Mouse (Mus musculus): ENCODE data around the gene Atp8b4. TPM values are rescaled to one million over a fixed set of nuclear protein-coding genes. Genes with fewer than 3 reads are reported as not detected.

Atp8b4 gene
- total and polyA plus RNA-seq, 2 experiments from 2014 or later, result 0.10 TPM; not detected in 1

DNA sequence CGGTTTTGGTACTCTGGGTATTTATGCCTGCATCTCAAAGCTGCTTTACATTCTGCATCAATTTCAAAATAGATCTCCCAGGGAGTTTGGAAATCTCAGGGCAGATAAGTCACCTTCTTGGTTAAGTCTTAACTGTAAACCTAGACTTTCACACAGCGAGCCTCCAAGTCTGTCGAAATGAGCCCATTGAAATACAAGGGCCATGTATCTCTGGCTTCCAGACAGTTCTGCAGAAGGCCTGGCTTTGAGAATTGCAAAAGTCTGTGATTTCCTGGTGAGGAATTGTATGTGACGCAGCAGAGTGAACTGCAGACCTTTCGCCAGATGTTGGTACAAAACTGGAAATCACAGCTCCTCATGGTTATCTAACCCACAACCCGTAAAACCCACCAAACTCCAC is 182.4 kb downstream of the Atp8b4 start:
- H3K36me3 ChIP-seq (ENCODE audit: insufficient read depth, low read length), result no peaks in the 10 kb centered on the region
- WGBS, result 90% methylated on average over 6 of the region's 6 CpGs
- H3K4me3 ChIP-seq (ENCODE audit: low read length), result no peak overlapping the region
- H3K9ac ChIP-seq (replicated peaks; ENCODE audit: low read length), result no peak overlapping the region
- H3K4me2 ChIP-seq (ENCODE audit: low read depth, low read length), result no peak overlapping the region
- H3K27me3 ChIP-seq (ENCODE audit: insufficient read depth, low read length), result no peaks in the 10 kb centered on the region
- no peaks in the 10 kb centered on the region for H3K9me3 ChIP-seq (ENCODE audit: low read length)
- H3K4me1 ChIP-seq (ENCODE audit: insufficient read depth, low read length), result no peaks in the 10 kb centered on the region
- no peak overlapping the region for H3K27ac ChIP-seq
- TF ChIP-seq CTCF (IDR thresholded peaks at IDR 0.05; ENCODE audit: low read depth), result no peak
- DNase-seq (ENCODE audit: low spot score) (no peak), ATAC-seq (no peak)

DNA sequence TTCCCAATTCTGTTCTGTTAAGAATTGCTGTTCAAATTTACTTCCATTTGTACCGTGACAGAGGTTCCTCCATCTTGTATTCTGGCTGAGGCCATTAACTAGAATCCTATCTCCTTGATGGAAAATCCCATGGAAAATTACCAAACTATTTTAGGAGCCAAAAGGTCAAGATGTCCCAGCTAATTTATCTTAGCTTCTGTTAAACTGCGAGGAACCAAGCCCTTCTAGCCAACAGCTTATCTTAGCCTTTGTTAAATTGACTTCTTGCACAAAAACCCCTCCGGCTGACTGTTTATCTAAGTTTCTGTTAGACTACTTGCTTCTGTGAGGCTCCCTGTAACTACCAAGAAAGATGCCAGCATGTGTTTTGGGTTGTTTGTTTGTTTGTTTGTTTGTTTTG is 183.5 kb downstream of the Atp8b4 start:
- no peak overlapping the region for H3K27ac ChIP-seq
- no peaks in the 10 kb centered on the region for H3K27me3 ChIP-seq (ENCODE audit: insufficient read depth, low read length)
- WGBS, result 87% methylated on average over 3 of the region's 3 CpGs
- H3K9ac ChIP-seq (replicated peaks; ENCODE audit: low read length), result no peak overlapping the region
- DNase-seq (ENCODE audit: low spot score) (no peak), ATAC-seq (no peak)
- no peaks in the 10 kb centered on the region for H3K9me3 ChIP-seq (ENCODE audit: low read length)
- TF ChIP-seq CTCF (IDR thresholded peaks at IDR 0.05; ENCODE audit: low read depth), result no peak
- H3K4me2 ChIP-seq (ENCODE audit: low read depth, low read length), result no peak overlapping the region
- no peak overlapping the region for H3K4me3 ChIP-seq (ENCODE audit: low read length)
- no peaks in the 10 kb centered on the region for H3K36me3 ChIP-seq (ENCODE audit: insufficient read depth, low read length)
- no peaks in the 10 kb centered on the region for H3K4me1 ChIP-seq (ENCODE audit: insufficient read depth, low read length)

DNA sequence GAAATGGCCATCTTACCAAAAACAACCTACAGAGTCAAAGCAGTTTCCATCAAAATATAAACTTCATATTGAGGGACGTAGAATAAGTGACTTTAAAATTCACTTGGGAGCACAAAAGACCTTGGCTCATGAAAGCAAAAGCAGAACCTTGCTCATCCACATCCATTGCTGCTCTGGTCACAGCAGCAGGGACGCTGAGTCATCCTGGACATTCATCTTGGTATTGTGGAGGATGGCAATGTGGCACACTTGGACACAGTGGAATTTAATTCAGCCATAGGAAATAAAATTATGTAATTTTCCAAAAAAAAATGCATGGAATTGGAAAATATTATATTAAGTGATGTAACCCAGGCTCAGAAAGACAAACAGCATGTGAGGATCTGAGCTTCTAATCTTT is 184.1 kb downstream of the Atp8b4 start:
- WGBS, result 88% methylated on average over 2 of the region's 2 CpGs
- no peak overlapping the region for H3K4me3 ChIP-seq (ENCODE audit: low read length)
- H3K9ac ChIP-seq (replicated peaks; ENCODE audit: low read length), result no peak overlapping the region
- TF ChIP-seq CTCF (IDR thresholded peaks at IDR 0.05; ENCODE audit: low read depth), result no peak
- no peaks in the 10 kb centered on the region for H3K9me3 ChIP-seq (ENCODE audit: low read length)
- H3K36me3 ChIP-seq (ENCODE audit: insufficient read depth, low read length), result no peaks in the 10 kb centered on the region
- ATAC-seq (no peak), DNase-seq (ENCODE audit: low spot score) (no peak)
- H3K4me2 ChIP-seq (ENCODE audit: low read depth, low read length), result no peak overlapping the region
- H3K4me1 ChIP-seq (ENCODE audit: insufficient read depth, low read length), result no peaks in the 10 kb centered on the region
- H3K27ac ChIP-seq, result no peak overlapping the region
- H3K27me3 ChIP-seq (ENCODE audit: insufficient read depth, low read length), result no peaks in the 10 kb centered on the region

DNA sequence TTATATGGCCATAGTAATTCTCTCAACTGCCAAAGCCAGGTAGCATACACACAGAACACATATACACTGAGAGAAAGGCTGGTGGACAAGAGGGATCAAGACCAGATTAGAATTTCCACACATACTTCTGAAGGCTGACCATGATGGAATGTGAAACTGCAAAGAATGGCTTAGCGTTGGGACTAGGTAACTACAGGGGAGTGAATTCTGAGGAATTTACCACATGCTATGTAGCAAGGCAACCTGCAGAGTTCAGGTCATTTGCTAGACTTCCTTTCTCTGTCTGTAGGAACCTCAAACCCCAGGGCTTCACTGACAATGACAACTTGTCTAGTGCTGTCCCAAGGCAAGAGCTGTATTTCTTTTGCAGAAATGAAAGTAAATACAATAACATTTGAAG is 189.4 kb downstream of the Atp8b4 start:
- DNase-seq (ENCODE audit: low spot score) (no peak), ATAC-seq (no peak)
- Histone ChIP-seq H3K9me3 (ENCODE audit: low read length) (no peaks in the 10 kb centered on the region), H3K27me3 (ENCODE audit: insufficient read depth, low read length) (no peaks in the 10 kb centered on the region), H3K9ac (replicated peaks; ENCODE audit: low read length) (no peak overlapping the region), H3K4me2 (ENCODE audit: low read depth, low read length) (no peak overlapping the region), H3K27ac (no peak overlapping the region), H3K36me3 (ENCODE audit: insufficient read depth, low read length) (no peaks in the 10 kb centered on the region), H3K4me1 (ENCODE audit: insufficient read depth, low read length) (no peaks in the 10 kb centered on the region), H3K4me3 (ENCODE audit: low read length) (no peak overlapping the region)
- 58% methylated on average over 1 of the region's 1 CpGs for WGBS
- no peak for TF ChIP-seq CTCF (IDR thresholded peaks at IDR 0.05; ENCODE audit: low read depth)

DNA sequence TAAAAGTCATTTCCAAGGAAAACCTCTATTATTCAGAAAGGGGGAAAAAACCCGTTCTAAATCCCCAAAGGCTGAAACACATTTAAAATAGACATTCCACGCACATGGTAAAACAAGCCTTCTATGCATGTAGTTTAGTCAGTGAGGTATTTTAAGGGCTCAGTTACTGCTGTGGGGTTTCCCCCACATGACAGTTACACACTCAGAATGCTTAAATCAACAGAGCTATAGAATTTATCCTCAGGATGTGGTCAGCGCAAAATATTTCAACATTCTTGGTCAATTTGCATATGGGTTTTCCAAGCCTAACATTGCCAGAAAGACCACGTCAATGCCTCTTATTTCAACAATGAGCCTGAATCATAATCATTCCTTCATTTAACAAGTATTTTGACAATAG is 190.5 kb downstream of the Atp8b4 start:
- H3K4me1 ChIP-seq (ENCODE audit: insufficient read depth, low read length), result no peaks in the 10 kb centered on the region
- no peaks in the 10 kb centered on the region for H3K27me3 ChIP-seq (ENCODE audit: insufficient read depth, low read length)
- H3K9ac ChIP-seq (replicated peaks; ENCODE audit: low read length), result no peak overlapping the region
- no peak for TF ChIP-seq CTCF (IDR thresholded peaks at IDR 0.05; ENCODE audit: low read depth)
- no peak overlapping the region for H3K4me3 ChIP-seq (ENCODE audit: low read length)
- H3K36me3 ChIP-seq (ENCODE audit: insufficient read depth, low read length), result no peaks in the 10 kb centered on the region
- ATAC-seq, result no peak
- no peaks in the 10 kb centered on the region for H3K9me3 ChIP-seq (ENCODE audit: low read length)
- no peak overlapping the region for H3K27ac ChIP-seq
- no peak overlapping the region for H3K4me2 ChIP-seq (ENCODE audit: low read depth, low read length)
- WGBS, result 85% methylated on average over 4 of the region's 4 CpGs
- no peak for DNase-seq (ENCODE audit: low spot score)

DNA sequence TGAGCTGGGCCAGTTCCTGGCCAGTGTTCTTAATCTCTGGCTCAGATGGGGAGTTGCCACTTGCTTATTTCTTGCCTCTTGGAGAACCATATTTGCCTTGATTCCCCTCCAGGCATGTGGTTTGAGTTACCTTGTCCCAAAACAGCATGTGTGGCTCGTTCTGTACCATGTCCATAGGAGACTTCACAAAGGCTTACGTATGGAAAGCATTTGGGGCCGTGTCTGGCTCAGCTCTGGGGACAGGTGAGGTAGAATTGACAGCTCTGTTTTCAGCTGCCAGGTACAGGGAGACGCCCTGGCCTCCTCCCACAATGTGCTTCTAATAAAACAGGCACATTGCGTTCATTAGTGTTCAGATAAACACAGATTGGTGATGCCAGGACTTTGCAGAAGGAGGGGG is 195.9 kb downstream of the Atp8b4 start:
- DNase-seq (ENCODE audit: low spot score) (no peak), ATAC-seq (no peak)
- Histone ChIP-seq H3K27me3 (ENCODE audit: insufficient read depth, low read length) (no peaks in the 10 kb centered on the region), H3K4me1 (ENCODE audit: insufficient read depth, low read length) (no peaks in the 10 kb centered on the region), H3K9ac (replicated peaks; ENCODE audit: low read length) (no peak overlapping the region), H3K4me3 (ENCODE audit: low read length) (no peak overlapping the region), H3K4me2 (ENCODE audit: low read depth, low read length) (no peak overlapping the region), H3K36me3 (ENCODE audit: insufficient read depth, low read length) (no peaks in the 10 kb centered on the region), H3K27ac (no peak overlapping the region), H3K9me3 (ENCODE audit: low read length) (no peaks in the 10 kb centered on the region)
- 85% methylated on average over 5 of the region's 5 CpGs for WGBS
- no peak for TF ChIP-seq CTCF (IDR thresholded peaks at IDR 0.05; ENCODE audit: low read depth)

DNA sequence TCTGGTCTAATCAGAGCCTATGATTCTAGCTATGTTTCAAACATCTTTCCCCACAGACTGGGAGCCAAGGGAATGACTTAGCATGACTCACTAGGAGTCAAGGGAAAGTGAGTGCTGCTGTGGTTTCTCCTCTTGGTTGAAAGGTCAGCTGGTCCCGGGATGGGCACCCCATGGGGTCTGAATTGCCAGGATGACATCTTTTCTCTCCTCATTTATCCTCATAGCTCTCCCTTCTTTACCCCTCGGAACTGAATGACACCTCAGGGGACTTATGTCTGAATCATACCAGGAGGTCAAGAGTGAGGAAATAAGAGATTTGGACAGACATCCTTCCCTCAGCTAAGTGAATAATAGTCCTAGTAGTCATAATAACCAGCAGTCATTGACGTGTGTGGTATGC is 197.2 kb downstream of the Atp8b4 start:
- DNase-seq (ENCODE audit: low spot score) (no peak), ATAC-seq (no peak)
- no peak for TF ChIP-seq CTCF (IDR thresholded peaks at IDR 0.05; ENCODE audit: low read depth)
- H3K4me3 ChIP-seq (ENCODE audit: low read length), result no peak overlapping the region
- H3K4me2 ChIP-seq (ENCODE audit: low read depth, low read length), result no peak overlapping the region
- no peaks in the 10 kb centered on the region for H3K4me1 ChIP-seq (ENCODE audit: insufficient read depth, low read length)
- no peaks in the 10 kb centered on the region for H3K27me3 ChIP-seq (ENCODE audit: insufficient read depth, low read length)
- H3K9me3 ChIP-seq (ENCODE audit: low read length), result no peaks in the 10 kb centered on the region
- H3K36me3 ChIP-seq (ENCODE audit: insufficient read depth, low read length), result no peaks in the 10 kb centered on the region
- 41% methylated on average over 3 of the region's 3 CpGs for WGBS
- no peak overlapping the region for H3K9ac ChIP-seq (replicated peaks; ENCODE audit: low read length)
- no peak overlapping the region for H3K27ac ChIP-seq

Measured in hindbrain, postnatal 0 days (tissue).